Mouse (Mus musculus): ENCODE measurements around the gene Agk. TPM values are rescaled to one million over a fixed set of nuclear protein-coding genes. Genes with fewer than 3 reads are reported as not detected.

The Agk gene
- polyA plus RNA-seq, 1 experiment from 2014 or later = 41.4 TPM

DNA sequence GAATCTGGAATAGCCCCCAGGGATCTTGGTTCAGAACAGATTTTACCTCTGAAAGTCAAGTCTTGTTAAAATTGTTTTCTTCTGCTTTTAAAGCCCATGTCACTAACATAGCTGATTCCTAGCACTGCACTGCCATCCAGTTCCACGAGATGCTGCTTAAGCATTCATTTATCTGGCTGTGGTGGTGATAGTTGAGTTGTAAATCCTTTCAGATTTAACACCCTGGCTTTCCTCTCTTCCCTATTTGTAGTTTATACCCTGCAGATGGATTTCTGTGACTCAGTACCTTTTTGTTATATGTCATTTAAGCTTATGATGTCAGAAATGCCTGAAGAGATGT lies 22.8 kb downstream of the Agk start:
- no peak overlapping the region; the same call in 1 of the 2 replicates for H3K27ac ChIP-seq (replicated peaks; ENCODE audit: low read depth, low read length)
- WGBS = 68% methylated on average over 1 of the region's 1 CpGs
- H3K4me2 ChIP-seq (ENCODE audit: low read depth, low read length) = no peak overlapping the region
- no peaks in the 10 kb centered on the region for H3K9me3 ChIP-seq (ENCODE audit: control insufficient read depth, low read length)
- no peaks in the 10 kb centered on the region; the same call in none of the 2 replicates for H3K36me3 ChIP-seq (ENCODE audit: control insufficient read depth, insufficient read depth, low read length)
- ATAC-seq (ENCODE audit: low read depth) = no peak; the same call in 1 of the 2 replicates
- no peaks in the 10 kb centered on the region for H3K4me1 ChIP-seq (ENCODE audit: control insufficient read depth, insufficient read depth, low read length)
- no peaks in the 10 kb centered on the region for H3K27me3 ChIP-seq (replicated peaks; ENCODE audit: control insufficient read depth, insufficient read depth, low read length)
- DNase-seq (ENCODE audit: low spot score) = no peak
- H3K4me3 ChIP-seq (ENCODE audit: low read depth, low read length) = no peak overlapping the region
- no peak overlapping the region for H3K9ac ChIP-seq (ENCODE audit: low read depth, low read length)

DNA sequence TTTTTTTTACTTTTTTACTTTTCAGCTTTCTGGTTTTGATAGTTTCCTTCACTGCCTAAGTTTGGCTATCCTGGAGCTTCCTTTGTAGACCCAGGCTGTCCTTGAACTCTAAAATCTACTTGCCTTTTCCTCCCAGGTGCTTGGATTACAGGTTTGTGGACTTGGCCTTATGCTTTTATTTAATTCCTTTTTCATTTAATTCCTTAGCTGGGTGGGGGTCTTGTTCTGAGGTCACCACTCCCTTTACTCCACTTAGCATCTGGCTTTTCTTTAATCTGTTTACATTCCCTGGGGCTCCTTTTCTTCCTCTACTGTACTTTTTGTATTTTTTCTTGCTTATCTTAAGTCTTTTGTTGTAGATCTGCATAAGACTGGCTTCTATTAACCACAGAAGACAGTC lies 25.1 kb downstream of the Agk start:
- Histone ChIP-seq H3K9ac (ENCODE audit: low read depth, low read length) (no peak overlapping the region), H3K9me3 (ENCODE audit: control insufficient read depth, low read length) (no peaks in the 10 kb centered on the region), H3K4me1 (ENCODE audit: control insufficient read depth, insufficient read depth, low read length) (no peaks in the 10 kb centered on the region), H3K4me2 (ENCODE audit: low read depth, low read length) (no peak overlapping the region), H3K27me3 (replicated peaks; ENCODE audit: control insufficient read depth, insufficient read depth, low read length) (no peaks in the 10 kb centered on the region), H3K4me3 (ENCODE audit: low read depth, low read length) (no peak overlapping the region), H3K36me3 (ENCODE audit: control insufficient read depth, insufficient read depth, low read length) (peaks cover 16% of the 10 kb centered on the region), H3K27ac (replicated peaks; ENCODE audit: low read depth, low read length) (no peak overlapping the region)
- ATAC-seq (ENCODE audit: low read depth) (no peak), DNase-seq (ENCODE audit: low spot score) (no peak)

DNA sequence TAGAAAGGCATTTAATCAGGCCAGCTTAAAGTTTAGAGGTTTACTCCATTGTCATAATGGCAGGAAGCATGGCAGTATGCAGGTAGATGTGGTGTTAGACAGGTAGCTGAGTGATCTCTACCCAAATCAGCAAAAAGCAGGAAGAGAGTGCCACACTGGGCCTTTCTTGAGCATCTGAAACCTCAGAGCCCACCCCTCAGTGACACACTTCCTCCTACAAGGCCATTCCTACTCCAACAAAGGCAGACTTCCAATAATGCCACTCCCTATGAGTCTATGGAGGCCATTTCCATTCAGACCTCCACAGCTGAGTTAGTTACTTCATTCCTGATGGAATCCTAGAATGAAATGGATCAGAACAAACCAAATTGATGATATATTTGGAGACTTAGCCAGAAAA lies 25.9 kb downstream of the Agk start:
- Histone ChIP-seq H3K27ac (replicated peaks; ENCODE audit: low read depth, low read length) (no peak overlapping the region), H3K9ac (ENCODE audit: low read depth, low read length) (no peak overlapping the region), H3K4me1 (ENCODE audit: control insufficient read depth, insufficient read depth, low read length) (no peaks in the 10 kb centered on the region), H3K9me3 (ENCODE audit: control insufficient read depth, low read length) (no peaks in the 10 kb centered on the region), H3K36me3 (ENCODE audit: control insufficient read depth, insufficient read depth, low read length) (peaks cover 20% of the 10 kb centered on the region), H3K4me3 (ENCODE audit: low read depth, low read length) (no peak overlapping the region), H3K27me3 (replicated peaks; ENCODE audit: control insufficient read depth, insufficient read depth, low read length) (no peaks in the 10 kb centered on the region), H3K4me2 (ENCODE audit: low read depth, low read length) (no peak overlapping the region)
- DNase-seq (ENCODE audit: low spot score) (no peak), ATAC-seq (ENCODE audit: low read depth) (no peak)

DNA sequence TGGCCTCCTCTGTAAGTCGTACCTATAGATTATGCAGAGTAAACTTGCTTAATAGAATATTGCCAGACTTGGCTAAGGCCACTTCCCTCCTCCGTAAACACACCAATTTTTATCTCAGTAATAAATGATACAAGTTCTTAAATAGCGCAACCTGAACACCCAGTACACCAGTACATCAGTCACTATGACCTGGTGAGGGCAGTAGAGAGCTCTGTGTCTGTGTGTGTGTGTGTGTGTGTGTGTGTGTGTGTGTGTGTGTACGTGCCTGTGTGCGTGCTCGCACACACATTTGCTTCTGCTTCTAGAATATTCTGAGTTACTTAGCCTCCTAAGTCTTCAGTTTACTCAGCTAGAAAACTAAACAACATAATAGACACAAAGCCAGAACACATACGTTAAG lies 28.4 kb downstream of the Agk start:
- no peak for ATAC-seq (ENCODE audit: low read depth)
- H3K27me3 ChIP-seq (replicated peaks; ENCODE audit: control insufficient read depth, insufficient read depth, low read length) = no peaks in the 10 kb centered on the region
- no peaks in the 10 kb centered on the region for H3K4me1 ChIP-seq (ENCODE audit: control insufficient read depth, insufficient read depth, low read length)
- no peaks in the 10 kb centered on the region for H3K9me3 ChIP-seq (ENCODE audit: control insufficient read depth, low read length)
- peaks cover 25% of the 10 kb centered on the region for H3K36me3 ChIP-seq (ENCODE audit: control insufficient read depth, insufficient read depth, low read length)
- no peak overlapping the region for H3K9ac ChIP-seq (ENCODE audit: low read depth, low read length)
- WGBS = 97% methylated on average over 7 of the region's 7 CpGs
- no peak overlapping the region for H3K27ac ChIP-seq (replicated peaks; ENCODE audit: low read depth, low read length)
- H3K4me3 ChIP-seq (ENCODE audit: low read depth, low read length) = no peak overlapping the region
- no peak for DNase-seq (ENCODE audit: low spot score)
- no peak overlapping the region for H3K4me2 ChIP-seq (ENCODE audit: low read depth, low read length)

DNA sequence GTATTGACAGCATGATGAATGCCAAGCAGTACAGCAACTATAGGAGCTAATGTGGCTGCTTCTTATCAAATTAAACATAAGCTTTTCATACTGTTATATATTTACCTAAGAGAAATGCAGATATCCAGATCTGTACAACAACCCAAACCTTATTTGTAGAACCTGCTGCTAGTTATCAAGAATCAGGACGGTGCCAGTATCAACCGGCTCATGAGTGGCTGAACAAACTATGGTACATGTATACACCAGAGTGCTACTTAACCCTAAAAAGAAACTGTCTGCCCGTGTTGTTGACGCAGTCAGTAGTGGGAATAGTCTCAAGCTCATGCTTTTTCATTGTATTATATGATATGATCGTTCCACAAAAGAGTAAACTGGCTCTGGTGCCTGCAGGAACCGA lies 46.1 kb downstream of the Agk start:
- ATAC-seq (ENCODE audit: low read depth) (no peak), DNase-seq (ENCODE audit: low spot score) (no peak)
- H3K9ac ChIP-seq (ENCODE audit: low read depth, low read length) = no peak overlapping the region
- H3K36me3 ChIP-seq (ENCODE audit: control insufficient read depth, insufficient read depth, low read length) = peaks cover 16% of the 10 kb centered on the region; the same call in 1 of the 2 replicates
- H3K4me3 ChIP-seq (ENCODE audit: low read depth, low read length) = no peak overlapping the region
- H3K27me3 ChIP-seq (replicated peaks; ENCODE audit: control insufficient read depth, insufficient read depth, low read length) = no peaks in the 10 kb centered on the region
- no peak overlapping the region for H3K27ac ChIP-seq (replicated peaks; ENCODE audit: low read depth, low read length)
- H3K4me1 ChIP-seq (ENCODE audit: control insufficient read depth, insufficient read depth, low read length) = no peaks in the 10 kb centered on the region
- WGBS = 93% methylated on average over 6 of the region's 6 CpGs
- H3K9me3 ChIP-seq (ENCODE audit: control insufficient read depth, low read length) = no peaks in the 10 kb centered on the region
- no peak overlapping the region for H3K4me2 ChIP-seq (ENCODE audit: low read depth, low read length)

DNA sequence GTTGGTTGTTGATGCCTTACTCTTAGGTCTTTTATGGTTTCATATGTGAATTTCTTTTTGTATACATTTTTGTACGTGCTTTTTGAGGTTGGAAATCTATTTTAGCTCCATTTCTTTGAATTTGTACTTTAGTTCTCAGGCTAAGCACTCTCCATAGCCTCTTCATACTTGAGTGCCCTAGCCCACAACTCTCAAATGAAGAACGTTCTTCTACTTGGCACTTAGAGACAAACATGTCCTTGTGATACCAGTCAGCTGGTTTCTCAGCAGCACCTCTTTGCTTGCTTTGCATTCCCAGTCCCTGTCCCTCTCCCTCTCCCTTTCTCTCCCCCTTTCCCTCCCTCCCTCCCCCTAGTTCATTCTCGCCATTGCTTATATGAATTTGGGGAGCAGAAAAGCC lies 55.2 kb downstream of the Agk start:
- H3K27ac ChIP-seq (replicated peaks; ENCODE audit: low read depth, low read length) = no peak overlapping the region
- WGBS = 82% methylated on average over 3 of the region's 3 CpGs
- no peak for ATAC-seq (ENCODE audit: low read depth)

DNA sequence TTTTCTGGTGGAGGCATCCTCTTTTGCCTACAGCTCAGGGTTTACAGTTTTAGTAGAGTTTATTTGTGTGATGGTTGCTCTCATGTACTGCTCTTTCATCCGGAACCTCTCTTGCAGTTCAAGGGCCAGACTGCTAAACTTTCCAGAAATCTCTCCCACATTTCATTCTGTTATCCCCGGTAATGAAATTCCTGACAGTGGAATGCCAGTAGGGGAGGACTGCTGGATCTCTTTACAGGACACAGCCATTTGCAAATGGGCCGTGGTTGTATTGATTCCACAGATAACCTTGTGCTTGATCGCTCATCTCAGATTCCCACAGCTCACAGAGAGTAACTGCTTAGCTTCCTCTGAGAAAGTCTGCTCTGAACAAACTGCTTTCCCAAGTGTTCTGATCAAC lies 56.9 kb downstream of the Agk start:
- H3K36me3 ChIP-seq (ENCODE audit: control insufficient read depth, insufficient read depth, low read length) = peaks cover 26% of the 10 kb centered on the region

More for the DNA sequence above, 55.2 kb downstream of the Agk start:
- Histone ChIP-seq H3K27me3 (replicated peaks; ENCODE audit: control insufficient read depth, insufficient read depth, low read length) (no peaks in the 10 kb centered on the region), H3K36me3 (ENCODE audit: control insufficient read depth, insufficient read depth, low read length) (peaks cover 17% of the 10 kb centered on the region), H3K4me2 (ENCODE audit: low read depth, low read length) (no peak overlapping the region), H3K9ac (ENCODE audit: low read depth, low read length) (no peak overlapping the region), H3K4me3 (ENCODE audit: low read depth, low read length) (no peak overlapping the region), H3K4me1 (ENCODE audit: control insufficient read depth, insufficient read depth, low read length) (no peaks in the 10 kb centered on the region), H3K9me3 (ENCODE audit: control insufficient read depth, low read length) (no peaks in the 10 kb centered on the region)
- DNase-seq (ENCODE audit: low spot score) = no peak

DNA sequence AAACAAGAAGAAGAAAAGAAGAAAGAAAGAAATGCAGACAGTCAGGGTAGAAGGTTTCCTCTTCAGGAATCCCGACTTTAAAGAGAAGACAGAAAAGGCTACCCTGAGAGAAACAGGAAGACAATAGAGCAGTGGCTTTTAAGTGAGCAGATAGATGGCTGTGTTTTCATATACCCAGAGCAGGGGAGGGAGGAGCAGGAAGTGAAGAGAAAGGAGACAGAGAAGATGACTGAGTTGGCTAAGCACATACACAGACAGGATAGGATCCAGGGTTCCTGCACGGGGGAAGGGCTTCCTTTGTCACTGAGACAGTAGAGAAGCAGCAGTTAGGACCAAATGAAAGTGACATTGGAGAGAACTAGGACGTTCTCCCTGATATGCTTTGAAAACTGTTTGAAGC lies 60.7 kb downstream of the Agk start:
- Histone ChIP-seq H3K4me1 (ENCODE audit: control insufficient read depth, insufficient read depth, low read length) (no peaks in the 10 kb centered on the region), H3K27ac (replicated peaks; ENCODE audit: low read depth, low read length) (no peak overlapping the region), H3K9me3 (ENCODE audit: control insufficient read depth, low read length) (no peaks in the 10 kb centered on the region), H3K36me3 (ENCODE audit: control insufficient read depth, insufficient read depth, low read length) (peaks cover 26% of the 10 kb centered on the region; the same call in 1 of the 2 replicates), H3K4me2 (ENCODE audit: low read depth, low read length) (no peak overlapping the region), H3K27me3 (replicated peaks; ENCODE audit: control insufficient read depth, insufficient read depth, low read length) (no peaks in the 10 kb centered on the region), H3K4me3 (ENCODE audit: low read depth, low read length) (no peak overlapping the region), H3K9ac (ENCODE audit: low read depth, low read length) (no peak overlapping the region)
- no peak for DNase-seq (ENCODE audit: low spot score)
- ATAC-seq (ENCODE audit: low read depth) = no peak
- 65% methylated on average over 3 of the region's 3 CpGs for WGBS

More for the DNA sequence above, 56.9 kb downstream of the Agk start:
- H3K4me3 ChIP-seq (ENCODE audit: low read depth, low read length) = no peak overlapping the region
- no peak overlapping the region for H3K27ac ChIP-seq (replicated peaks; ENCODE audit: low read depth, low read length)
- no peaks in the 10 kb centered on the region for H3K4me1 ChIP-seq (ENCODE audit: control insufficient read depth, insufficient read depth, low read length)
- H3K4me2 ChIP-seq (ENCODE audit: low read depth, low read length) = no peak overlapping the region
- ATAC-seq (ENCODE audit: low read depth) (no peak), DNase-seq (ENCODE audit: low spot score) (no peak)
- no peak overlapping the region for H3K9ac ChIP-seq (ENCODE audit: low read depth, low read length)
- 74% methylated on average over 4 of the region's 4 CpGs for WGBS
- no peaks in the 10 kb centered on the region for H3K9me3 ChIP-seq (ENCODE audit: control insufficient read depth, low read length)
- H3K27me3 ChIP-seq (replicated peaks; ENCODE audit: control insufficient read depth, insufficient read depth, low read length) = no peaks in the 10 kb centered on the region

DNA sequence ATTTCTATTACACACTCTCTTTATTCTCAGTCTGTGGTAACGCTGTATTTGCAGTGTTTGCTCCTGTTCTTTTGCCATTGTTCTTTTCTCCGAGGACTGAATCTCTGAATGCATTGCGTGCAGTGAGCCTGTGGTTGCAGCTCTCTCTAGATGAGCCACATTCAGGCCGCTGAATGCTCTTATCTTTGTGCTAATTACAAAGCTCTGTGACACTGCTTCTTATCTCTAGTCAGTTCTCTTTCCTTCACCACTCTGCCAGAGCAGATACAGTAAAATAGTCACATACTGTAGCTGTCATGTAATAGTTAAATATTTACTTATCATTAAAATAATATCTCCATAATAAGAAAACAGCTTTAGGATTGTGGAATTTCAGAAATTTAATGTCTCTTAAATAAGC lies 63.7 kb downstream of the Agk start:
- H3K27me3 ChIP-seq (replicated peaks; ENCODE audit: control insufficient read depth, insufficient read depth, low read length) = no peaks in the 10 kb centered on the region
- H3K36me3 ChIP-seq (ENCODE audit: control insufficient read depth, insufficient read depth, low read length) = peaks cover 30% of the 10 kb centered on the region; the same call in 1 of the 2 replicates
- WGBS = 91% methylated on average over 4 of the region's 4 CpGs
- no peak overlapping the region for H3K4me2 ChIP-seq (ENCODE audit: low read depth, low read length)
- DNase-seq (ENCODE audit: low spot score) (no peak), ATAC-seq (ENCODE audit: low read depth) (no peak)
- no peak overlapping the region for H3K27ac ChIP-seq (replicated peaks; ENCODE audit: low read depth, low read length)
- H3K4me3 ChIP-seq (ENCODE audit: low read depth, low read length) = no peak overlapping the region
- H3K4me1 ChIP-seq (ENCODE audit: control insufficient read depth, insufficient read depth, low read length) = no peaks in the 10 kb centered on the region
- H3K9me3 ChIP-seq (ENCODE audit: control insufficient read depth, low read length) = no peaks in the 10 kb centered on the region
- no peak overlapping the region for H3K9ac ChIP-seq (ENCODE audit: low read depth, low read length)

Measured in embryonic facial prominence, embryonic 14.5 days (tissue).